Mouse (Mus musculus) testis, adult 2 months (tissue): ENCODE measurements at regions not wholly inside any gene's neighbourhood (a gene's known extent, or its start where the extent isn't known, plus 50 kb on each side); places are given as distances from the start of the nearest gene placed in this dataset.

Source experiments
- CTCF ChIP-seq: fragments of 200-500 bp; IDR thresholded peaks from 2 replicates; pipeline ENCODE4 v1.5.1; 2012; ENCODE audit warnings: low read depth, mild to moderate bottlenecking, inconsistent platforms, low read length, moderate library complexity; ENCODE audit not compliant: control insufficient read depth, insufficient read depth, insufficient replicate concordance
- POLR2A ChIP-seq: fragments of 200-500 bp; IDR thresholded peaks from 2 replicates; pipeline ENCODE4 v1.6.1; 2012; ENCODE audit warnings: low read depth, mild to moderate bottlenecking, inconsistent platforms, low read length, moderate library complexity; ENCODE audit not compliant: control insufficient read depth

- TF ChIP-seq CTCF (no peak), POLR2A (no peak)
Observed at GRCm38 (mm10) chr6:39263615-39264014, 57.0 kb upstream of the Kdm7a start.
